Mouse (Mus musculus) right cerebral cortex, postnatal 25 days (tissue): ENCODE data around the gene Garnl3.

Experiments
- DNase-seq: peaks from one replicate; pipeline ENCODE4 v3.0.0; 2022

Gene Garnl3

DNA sequence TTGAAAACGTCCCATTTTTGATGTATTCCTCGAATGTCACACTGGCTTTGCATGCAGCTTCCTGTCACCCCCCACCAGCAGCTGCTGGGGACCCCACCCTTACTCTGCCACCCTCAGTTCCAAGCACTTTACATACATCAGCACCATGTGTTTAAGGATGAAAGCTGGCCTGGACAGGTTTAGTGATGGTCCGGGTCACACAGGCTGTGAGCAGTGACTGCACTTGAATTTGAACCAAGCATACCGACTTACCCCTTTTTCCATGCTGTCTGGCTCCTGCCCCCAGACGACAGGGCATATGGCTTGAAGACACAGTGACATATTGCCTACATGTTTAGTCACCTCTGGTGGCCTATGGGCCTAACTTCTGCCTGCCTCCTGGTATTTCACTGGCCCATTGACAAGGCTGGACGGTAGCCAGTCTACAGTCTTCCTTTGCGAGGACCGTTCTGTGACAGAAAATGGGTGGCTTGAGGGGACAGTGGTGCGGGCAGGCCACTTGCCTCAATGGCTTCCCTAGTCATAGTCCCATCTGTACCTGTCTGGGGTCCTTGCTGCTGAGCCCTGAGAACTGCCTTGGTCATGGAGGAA, 163.3 kb downstream of the Garnl3 start:
- DNase-seq, result no peak

DNA sequence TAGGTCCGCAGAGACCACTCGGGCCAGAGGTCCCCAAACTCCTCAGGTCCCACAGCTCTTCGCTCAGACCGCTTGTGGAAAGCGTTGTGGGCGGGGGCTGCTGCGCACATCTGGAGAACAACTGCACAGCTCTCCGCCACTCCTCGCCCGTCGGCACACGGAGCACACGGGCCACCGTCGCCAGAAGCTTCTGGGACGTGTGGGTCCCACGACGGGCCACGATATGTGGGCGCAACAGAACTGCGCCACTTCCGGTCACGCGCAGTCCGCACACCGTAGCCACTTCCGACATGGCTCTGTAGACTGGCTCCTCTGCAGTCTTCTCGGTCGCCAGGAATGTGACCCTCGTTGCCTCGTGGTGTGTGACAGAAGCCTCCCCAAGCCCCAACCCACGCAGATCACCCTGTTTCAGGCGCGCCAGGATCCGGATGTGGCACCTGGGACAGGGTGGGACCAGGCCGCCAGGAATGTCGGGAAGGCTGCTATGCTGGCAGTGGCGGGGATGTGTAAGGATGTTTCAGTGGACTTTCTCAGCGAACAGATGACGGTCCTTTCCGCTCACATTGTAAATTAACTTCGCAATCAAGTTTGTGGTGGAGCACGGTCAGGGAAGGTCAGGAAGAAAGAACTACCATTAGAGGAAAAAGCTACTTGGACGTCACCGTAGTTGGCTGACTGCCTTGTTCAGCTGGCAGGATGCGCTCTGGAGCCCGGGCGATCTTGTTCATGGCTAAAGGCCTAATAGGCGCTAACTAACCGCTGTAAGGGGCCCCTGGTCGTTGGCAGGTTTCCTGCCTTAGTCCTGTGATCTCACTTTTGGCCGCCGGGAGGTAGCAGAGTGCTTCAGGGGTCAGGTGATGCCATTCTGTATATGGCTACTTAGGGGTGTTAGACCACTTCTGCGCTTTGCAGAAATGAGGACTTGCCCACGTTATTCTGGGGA, 164.5 kb downstream of the Garnl3 start:
- peak; percentile 92 for DNase-seq

DNA sequence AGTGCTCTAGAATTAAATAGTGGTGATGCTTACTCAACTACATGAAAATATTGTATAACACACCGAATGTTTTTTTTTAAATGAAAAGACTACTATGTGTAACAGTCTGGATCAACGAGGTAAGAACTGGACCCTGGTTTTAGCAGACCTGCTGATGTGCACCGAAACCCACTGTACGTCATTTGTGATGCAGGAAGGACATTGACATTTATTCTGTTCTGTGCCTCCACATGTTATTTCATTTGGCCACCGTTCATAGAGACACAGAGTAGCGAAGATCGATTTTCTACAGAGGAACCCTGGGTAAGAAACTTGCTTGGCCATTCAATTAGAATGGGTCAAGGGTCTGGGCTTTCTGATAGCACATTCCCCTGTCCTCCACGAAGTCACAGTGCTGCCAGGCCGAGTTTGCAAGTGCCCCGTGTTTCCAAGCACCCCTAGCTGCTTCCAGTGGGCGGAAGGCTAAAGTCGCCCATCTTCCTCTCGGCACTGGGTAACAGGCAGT, 165.2 kb downstream of the Garnl3 start:
- DNase-seq, result no peak

DNA sequence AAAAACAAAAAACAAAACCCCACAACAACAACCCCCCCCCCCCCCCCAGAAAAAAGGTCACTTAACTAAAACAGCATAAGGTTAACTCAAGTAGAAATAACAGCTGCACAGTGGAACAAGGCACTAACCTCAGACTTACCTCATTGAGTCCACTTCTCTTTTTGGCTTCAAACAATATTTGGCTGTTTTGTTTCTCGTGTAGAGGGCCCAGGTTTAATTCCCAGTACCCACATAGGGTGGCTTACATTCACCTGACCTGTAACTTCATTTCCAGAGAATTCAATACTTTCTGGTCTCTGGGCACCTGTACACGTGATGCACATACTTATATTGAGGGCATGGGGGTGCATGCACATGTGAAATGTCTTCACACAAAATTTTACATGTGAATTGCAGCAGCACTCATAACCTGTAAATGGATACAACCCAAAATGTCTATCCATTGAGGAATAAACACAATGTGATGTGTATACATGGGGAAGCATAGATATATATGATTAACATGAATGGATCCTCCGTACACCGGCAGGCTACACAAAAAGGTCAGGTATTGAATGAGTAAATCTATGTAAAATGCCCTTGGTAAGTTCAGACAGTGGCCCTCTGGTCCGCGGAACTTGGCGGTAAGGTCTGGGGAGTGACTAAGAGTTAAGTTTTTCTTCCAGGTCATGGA, 165.8 kb downstream of the Garnl3 start:
- no peak for DNase-seq

DNA sequence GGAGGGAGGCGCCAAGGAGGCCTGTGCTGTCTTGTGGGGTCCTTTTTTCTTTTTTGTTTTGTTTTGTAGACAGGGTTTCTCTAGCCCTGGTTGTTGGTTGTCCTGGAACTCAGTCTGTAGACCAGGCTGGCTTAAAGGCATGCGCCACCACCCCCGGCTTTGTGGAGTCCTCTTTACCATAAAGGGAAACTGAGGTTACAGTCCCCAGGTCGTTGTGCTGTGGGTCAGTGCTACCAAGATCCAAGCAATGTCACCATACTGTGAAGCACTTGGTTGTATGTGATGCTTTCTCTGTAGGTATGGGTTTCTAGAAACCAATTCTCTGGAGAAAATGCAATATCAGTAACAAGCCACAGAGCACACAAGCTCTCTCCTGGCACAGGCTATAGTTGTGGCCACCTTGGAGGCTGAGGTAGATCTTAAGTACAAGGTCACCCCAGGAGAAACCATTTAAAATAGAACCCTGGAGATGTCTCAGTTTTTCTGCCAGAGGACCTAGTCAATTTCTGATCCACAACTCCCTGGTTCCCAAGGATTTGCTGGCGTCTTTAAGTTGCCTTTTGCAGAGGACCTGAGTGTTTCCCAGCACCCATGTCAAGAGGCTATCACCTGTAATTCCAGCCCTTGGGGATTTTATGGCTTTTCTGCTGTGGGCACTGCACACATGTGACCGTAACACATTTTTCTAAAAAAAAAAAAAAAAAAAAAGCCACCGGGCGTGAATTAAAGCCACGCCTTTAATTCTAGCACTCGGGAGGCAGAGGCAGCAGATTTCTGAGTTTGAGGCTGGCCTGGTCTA, 166.6 kb downstream of the Garnl3 start:
- DNase-seq, result no peak

DNA sequence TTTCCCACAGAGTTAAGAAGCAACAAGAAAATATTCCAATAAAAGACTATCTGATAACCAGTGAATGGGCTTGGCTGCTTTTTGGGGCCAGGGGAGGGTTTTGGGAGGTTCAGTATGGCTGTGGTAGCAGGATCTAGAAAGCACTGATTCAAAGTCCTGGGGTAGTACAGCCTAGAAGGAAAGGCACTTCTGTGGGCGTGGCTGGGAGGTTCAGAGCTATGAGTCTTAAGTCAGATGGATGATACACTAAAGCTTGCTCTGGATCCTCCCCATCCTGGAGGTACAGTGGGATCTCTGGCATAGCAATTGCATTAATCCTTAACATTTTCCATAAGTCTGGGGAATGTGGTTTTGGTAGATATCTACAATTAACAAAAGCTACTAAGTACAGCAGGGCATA, 167.5 kb downstream of the Garnl3 start:
- no peak for DNase-seq

DNA sequence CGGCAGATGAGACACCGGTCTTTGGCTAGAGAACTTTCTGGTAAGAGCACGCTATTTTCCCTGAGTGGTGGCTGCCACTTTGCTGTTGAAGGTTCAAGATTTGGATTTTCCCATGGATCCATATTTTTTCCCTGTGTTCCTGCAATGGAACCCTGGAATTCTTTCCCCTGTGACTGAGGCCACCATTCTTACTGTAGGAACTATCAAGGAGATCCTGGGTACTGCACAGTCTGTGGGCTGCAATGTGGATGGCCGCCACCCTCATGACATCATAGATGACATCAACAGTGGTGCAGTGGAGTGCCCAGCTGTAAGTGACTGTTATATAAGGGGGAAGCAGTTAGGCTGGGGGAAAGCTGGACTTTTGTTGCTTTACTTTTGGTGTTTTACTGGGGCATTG, 167.9 kb downstream of the Garnl3 start:
- no peak for DNase-seq

DNA sequence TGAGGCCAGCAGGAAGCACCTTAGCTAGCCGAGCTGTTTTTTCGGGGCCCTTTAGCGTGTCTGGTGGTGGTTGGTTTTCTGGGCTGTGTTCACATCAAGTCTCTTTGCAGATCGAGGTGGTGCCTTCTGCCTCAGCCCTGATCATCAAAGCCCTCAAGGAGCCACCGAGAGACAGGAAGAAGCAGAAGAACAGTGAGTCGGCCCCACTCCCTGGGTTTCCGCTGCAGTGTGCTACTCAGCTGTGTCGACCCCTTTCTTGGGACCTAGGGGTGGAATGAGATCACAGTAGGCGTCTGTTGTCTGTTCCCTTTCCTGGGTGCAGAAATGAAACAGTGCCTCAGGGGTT, 168.6 kb downstream of the Garnl3 start:
- no peak for DNase-seq

DNA sequence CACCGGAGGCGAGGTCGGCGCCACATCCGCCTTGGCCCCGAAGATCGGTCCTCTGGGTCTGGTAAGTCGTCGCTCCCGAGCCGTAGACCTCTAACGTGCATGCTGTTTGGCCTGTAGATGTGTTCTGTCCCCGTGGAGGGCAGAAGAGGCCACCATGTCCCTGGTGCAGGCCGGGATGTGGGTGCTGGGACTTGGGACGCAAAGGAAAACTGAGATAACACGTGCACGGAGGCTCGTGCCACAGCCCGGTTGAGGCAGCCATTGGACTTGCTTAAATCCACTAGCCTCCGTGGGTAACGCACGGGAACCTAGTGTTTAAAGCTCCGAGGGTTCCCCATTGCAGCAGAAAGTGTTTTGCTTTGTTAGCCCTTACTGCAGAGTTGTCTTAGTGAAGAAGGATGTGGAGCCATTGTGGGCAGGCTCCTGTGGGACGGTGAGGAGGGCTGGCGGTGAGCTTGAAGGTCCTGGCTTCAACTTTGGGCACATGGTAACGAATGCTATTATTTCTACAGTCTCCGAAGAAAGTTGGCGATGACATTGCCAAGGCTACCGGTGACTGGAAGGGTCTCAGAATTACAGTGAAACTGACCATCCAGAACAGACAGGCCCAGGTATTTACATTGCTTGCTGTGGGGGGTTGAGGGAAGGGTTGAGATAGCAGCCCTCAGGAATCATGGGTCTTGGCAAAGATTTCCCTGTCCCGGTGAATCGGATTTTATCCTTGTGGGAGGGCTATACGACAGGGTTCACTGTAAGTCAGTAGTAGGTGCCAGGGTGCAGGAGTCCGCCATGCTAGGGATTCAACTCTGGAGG, 169.2 kb downstream of the Garnl3 start:
- DNase-seq, result no peak

DNA sequence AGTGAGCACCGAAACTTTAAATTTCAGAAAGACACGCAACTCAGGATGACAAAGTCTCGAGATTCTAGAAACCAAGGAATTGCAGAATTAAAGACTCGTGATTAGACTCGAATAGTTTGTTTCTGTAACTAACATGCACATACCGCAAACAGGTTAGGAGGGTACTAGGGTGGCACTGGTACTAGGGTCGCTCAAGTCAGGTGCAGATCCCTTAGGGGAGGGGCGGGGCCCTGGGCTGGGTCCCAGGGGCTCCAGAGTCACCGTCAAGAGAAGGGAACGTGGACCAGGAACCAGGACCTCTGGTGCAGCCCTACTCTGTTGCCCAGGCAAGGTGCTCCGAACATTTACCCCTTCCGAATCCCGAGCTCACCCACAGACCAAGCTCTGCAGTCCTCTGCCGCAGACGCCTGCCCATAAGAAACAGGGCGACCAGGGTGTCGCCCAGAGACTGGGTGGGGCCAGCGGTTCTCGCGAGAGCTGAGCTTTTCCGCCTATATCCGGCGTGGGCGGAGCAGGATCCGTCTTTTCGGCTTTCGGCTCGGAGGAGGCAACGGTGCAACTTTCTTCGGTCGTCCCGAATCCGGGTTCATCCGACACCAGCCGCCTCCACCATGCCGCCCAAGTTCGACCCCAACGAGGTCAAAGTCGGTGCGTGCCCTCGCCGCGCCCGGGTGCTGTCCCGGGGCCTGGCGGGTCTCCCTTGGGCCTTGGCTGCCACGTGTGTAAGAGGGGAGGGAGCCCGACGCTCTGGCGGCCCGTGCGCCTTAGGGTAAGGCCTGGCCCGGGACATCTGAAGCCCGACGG, 170.1 kb downstream of the Garnl3 start, which contains the start of the genes Rpl12 and Lrsam1:
TSS of gene Rpl12 (plus strand) at position 368 of the 804 bp plus-strand sequence.
TSS of gene Lrsam1 (minus strand) at position 423 of the 804 bp plus-strand sequence.
- DNase-seq, result peak; percentile 95

DNA sequence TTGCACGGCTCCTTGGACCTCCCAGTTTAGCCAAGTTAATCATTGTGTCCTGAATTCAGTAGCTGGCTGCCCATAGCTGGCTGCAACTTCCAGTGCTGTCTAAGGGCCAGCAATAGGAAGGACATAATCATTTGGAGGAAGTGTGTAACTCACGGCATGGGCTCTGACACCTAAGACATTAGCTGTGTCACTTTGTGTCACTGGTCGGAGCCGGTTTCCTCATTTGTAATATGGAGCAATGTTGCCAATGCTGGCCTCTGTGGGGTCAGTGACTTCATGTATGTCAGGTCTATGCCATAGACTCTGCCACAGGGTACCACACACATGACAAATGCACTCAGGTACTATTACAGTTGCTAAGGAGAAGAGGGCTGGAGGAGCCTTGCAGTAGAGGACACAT, 171.2 kb downstream of the Garnl3 start:
- DNase-seq, result no peak

DNA sequence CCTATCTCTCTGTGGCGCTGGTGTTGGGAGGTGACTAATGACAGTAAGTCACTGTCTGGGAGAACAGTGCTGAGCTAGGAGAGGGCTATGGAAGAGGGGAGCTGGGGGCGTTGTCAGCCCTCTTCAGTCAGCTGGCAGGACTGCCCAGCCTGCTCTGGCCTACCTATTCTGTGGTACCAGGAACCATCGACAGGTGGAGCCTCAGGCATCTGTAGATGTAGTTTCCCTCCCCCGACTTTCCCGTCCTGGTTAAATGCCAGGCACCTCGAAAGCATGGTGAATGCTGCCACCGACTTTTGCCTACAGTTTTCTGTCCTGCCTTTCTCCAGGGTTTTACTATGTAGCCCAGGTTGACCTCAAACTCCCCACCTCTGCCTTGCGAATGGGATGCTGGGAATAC, 174.1 kb downstream of the Garnl3 start:
- DNase-seq, result no peak

DNA sequence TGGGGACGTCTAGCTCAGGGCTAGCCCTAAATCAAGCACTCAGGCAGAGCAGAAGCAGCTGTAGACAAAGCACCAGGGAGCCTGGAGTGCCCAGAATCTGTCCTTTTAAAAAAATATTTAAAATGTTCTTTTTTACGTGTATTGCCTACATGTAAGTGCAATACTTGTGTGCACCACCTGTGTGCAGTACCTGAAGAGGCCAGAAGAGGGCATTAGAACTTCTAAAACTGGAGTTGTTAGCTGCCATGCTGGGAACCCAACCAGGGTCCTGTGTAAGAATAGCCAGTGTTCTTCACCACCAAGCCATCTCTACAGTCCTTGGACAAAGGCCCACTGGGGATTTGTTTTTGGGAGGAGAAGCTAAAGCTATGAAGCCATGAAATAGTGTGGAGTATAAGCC, 176.9 kb downstream of the Garnl3 start:
- no peak for DNase-seq

DNA sequence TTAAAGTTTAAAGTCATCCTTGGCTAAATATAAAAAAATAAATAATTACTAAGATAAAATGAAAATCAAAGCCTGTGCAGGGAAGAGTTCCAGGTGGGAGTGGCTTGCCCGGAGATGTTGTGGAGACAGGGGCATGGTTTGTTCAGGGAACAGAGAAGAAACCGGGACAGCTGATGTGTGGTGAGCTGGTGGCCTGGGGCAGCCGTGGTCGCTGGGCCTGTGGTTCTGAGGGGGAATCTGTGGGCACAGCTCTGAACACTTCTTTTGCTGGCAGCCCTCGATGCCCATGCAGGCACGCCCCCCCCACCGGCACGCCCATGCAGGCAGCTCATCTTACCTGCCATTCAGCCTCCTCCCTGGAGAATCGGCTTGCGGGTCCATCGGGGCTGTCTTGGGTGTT, 184.0 kb downstream of the Garnl3 start:
- no peak for DNase-seq

DNA sequence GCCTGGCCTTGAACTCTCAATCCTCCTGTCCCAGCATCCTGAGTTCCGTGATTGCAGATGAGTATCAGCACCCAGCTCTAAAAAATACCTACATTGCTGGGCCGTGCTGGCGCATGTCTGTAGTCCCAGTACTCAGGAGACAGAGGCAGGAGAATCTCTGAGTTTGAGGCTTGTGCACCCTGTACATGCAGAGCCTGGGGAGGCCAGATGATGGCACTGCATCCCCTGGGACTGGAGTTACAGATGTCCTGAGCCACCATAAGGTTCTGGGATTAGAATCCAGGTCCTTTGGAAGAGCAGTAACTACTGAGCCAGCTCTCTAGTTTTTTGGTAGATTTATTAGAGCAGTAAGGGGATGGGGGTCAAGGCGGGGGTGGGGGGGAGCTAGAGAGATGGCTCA, 191.0 kb downstream of the Garnl3 start:
- DNase-seq, result no peak

DNA sequence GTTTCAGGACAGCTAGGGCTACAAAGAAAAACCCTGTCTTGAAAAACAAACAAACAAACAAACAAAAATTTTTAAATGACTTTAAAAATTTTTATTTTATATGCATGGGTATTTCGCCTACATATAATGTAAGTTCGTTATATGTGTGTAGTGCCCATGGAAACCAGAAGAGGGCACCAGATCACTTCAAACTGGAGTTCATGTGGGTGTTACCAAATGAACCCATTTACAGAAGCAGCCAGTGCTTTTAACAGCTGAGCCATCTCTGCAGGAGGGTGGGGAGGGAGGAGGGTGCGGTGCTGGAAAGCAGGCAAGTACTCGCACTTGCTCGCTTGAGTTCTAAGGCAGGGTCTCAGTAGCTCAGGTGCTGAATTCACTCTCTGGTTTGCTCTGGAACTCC, 192.0 kb downstream of the Garnl3 start:
- DNase-seq, result no peak

DNA sequence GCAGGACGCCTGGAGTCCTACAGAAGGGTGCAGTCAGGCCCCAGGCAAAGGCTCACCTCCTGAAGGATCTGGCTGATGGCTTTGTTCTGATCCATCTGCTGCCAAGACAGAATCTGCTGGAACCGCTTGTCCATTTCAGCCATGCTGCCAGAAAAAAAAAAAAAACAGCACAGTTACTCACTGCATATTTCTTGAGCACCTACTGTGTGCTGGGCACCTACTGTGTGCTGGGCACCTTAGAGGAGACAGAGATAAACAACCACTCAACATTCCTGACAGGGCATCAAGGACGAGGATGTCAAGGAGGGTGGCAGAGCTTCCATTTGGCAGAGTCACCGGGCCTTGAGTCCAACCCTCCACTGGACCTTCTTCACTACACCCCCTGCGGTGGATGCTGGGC, 192.7 kb downstream of the Garnl3 start:
- DNase-seq, result no peak
